Mouse (Mus musculus) A20 (cell line): ENCODE data around the gene Cd5l.
A peak's percentile ranks its signal among the peaks of the same experiment; 100 is the strongest.

ENCODE experiments used
- DNase-seq: peaks from one replicate; pipeline ENCODE4 v3.0.0-alpha.2; 2011; ENCODE audit warnings: low read depth, low spot score

Cd5l gene

DNA sequence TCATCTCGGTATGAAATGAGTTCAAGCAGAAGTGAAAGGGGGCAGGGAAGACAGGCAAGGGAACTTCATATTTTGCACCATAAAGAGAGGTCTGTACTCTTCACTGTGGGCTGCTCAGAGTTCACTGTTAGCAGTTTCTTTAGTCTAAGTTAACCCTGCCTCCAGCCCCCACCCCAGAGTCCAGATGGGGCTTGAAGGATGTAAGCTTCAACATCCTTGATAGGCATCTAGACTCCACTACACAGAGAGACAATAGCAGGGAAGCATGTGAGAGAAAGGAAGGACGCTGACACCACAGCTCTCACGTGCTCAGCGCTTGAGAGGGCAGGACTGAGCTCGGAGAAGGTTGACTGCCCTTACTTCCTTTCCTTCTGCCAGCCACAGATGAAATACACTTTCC is 43.6 kb downstream of the Cd5l start:
- peak; percentile 92 for DNase-seq

DNA sequence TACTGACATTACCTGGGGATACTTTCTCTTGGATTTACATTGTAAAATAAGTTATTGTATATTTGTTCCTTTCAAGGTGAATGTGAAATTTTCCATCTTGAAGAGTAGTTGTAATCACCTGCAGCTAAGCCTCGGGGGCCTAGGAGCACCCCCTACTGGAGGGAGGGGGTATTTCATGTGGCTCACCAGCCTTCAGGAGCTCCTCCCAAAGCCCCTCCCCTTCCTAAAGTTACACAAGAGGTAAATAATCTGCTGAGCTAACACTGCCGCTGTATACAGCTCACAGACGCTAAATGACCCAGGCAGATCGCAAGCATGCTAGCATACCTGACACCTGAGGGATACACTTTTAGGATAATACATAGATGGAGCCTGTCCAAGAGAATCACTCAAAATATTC is 50.5 kb downstream of the Cd5l start:
- DNase-seq, result peak; percentile 88

DNA sequence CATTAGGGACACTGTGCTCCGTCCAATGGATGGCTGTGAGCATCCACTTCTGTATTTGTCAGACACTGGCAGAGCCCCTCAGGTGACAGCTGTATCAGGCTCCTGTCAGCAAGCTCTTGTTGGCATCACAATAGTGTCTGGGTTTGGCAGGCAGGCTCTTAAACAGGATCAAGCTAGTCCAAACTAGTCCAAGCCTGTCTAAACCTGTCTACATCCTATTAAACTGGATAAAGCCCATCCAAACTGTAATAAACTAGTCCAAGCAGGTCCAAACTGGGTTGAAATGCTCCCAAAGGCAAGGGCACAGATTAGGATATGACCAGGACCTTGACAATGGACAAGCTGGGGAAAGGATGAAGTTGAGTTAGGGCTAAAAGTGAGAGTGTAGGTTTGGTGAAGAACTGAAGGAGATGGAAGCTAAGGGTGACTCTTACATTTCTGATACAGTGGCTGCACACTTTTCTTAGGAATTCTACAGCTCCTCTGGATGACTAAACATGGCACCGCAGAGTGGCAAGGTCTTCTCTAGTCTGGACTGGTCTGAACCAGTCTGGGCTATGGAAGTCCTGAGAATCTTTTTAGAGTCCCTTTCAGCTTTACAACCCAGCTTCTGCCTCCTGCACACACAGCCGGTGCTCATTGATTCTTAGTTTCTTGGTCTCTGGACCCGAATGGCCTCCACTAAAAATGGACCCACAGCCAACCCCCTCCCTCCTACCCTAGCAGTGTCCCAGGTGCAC is 51.7 kb downstream of the Cd5l start:
- DNase-seq, result no peak

DNA sequence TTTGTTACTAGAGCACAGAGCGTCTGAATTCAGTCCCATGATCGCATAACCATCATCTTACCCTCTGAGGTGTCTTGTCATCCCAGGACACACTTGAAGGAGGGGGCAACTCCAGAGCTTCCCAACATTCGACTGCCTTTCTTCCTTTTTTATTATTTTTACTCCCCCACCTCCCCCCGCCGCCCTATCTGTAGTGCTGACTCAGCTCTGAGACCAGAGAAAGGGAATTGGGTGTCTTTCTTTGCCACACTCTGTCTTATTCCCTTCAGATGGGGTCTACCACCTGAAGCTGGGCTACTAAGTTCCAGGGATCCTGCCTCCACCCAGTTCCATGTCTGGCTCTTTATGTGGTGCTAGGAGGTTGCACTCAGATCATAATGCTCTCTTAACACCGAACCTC is 52.9 kb downstream of the Cd5l start:
- DNase-seq, result no peak

DNA sequence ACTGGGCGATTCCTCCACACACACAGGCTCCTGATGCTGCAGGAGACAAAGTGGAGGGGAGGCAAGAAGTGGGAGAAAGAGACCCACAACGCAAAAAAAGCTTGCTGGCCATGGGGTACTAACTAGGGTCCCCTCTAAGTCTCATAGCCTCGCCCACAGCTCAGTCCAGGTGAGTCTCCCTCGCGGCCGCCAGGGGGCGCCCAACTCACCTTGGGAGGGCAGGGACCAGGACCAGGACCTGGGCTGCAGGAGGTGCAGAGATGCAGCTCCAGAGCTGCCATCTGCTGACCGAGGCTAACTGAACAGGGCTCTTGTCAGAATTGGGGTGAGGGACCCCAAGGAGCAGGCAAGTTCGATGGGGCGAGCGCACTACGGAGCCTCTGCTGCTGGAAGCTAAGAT is 53.5 kb downstream of the Cd5l start:
- no peak for DNase-seq

DNA sequence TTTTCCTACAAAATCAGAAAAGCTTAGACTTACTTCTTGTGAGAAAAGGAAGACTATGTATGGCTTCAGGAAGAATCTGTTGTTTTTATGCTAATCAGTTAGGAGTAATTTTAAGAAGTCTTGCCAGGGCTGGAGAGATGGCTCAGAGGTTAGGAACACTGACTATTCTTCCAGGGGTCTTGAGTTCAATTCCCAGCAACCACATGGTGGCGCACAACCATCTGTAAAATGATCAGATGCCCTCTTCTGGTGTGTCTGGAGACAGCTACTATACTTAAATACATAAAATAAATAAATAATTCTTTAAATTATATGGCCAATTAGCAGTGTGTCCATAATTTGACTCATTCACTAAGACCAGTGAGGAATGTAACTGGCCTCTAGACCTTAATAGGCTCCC is 63.0 kb downstream of the Cd5l start:
- peak; percentile 20 for DNase-seq
